Mouse (Mus musculus) ES-Bruce4 (cell line): ENCODE measurements around the gene Nrxn1.

Experiments
- CTCF ChIP-seq: IDR thresholded peaks from one replicate; pipeline ENCODE4 v1.8.1; 2011; ENCODE audit warnings: low read depth, low read length
- EP300 ChIP-seq: IDR thresholded peaks from 2 replicates; pipeline ENCODE4 v1.6.1; 2011; ENCODE audit warnings: low read depth, low read length; ENCODE audit not compliant: insufficient read depth
- POLR2A ChIP-seq: IDR thresholded peaks from one replicate; pipeline ENCODE4 v1.8.1; 2011; ENCODE audit warnings: low read length; ENCODE audit not compliant: insufficient read depth

DNA sequence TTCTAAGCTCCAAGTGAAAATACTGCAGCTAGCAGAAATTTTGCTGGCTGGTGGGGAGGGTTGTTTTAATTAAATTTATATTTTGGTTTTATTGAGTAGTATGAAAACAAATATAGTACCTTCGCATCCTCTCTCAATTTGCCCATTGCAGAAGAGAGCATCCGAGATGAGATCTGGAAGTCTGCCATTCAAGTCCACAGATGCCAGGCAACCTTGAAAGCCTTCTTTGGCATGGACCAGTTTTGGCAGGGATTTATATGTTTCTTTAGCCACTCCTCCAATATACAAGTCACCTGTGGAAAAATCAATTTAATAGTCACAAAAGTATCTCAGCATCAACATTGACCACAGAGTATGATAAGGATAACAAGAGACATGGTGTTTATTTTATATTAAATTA is 527.7 kb downstream of the Nrxn1 start:
- no peak for TF ChIP-seq CTCF
- TF ChIP-seq POLR2A = no peak
- TF ChIP-seq EP300 = no peak
